Mouse (Mus musculus): ENCODE data around the gene Cfap77.

Gene Cfap77

DNA sequence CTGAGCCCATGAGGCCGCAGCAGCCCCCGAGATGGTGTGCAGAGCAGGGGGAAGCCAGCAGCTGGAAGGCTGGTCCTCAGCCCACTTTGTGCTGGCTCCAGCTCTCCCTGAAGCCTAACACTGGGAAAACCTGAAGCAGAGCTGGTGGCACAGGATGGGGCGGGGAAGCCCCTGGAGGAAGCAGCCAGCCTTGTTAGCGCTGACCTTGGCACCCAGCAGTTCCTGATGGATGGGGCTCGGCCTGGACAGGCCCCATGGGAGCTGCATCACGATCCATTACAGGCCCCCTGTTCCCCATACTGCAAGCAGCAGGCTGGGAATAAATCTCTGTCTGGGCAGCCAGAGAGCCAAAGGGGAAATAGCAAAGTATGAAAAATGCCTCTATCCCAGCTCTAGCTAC is 80.3 kb downstream of the Cfap77 start:
- no peak for TF ChIP-seq GATA4 (IDR thresholded peaks at IDR 0.05; ENCODE audit: insufficient replicate concordance, low read length)

DNA sequence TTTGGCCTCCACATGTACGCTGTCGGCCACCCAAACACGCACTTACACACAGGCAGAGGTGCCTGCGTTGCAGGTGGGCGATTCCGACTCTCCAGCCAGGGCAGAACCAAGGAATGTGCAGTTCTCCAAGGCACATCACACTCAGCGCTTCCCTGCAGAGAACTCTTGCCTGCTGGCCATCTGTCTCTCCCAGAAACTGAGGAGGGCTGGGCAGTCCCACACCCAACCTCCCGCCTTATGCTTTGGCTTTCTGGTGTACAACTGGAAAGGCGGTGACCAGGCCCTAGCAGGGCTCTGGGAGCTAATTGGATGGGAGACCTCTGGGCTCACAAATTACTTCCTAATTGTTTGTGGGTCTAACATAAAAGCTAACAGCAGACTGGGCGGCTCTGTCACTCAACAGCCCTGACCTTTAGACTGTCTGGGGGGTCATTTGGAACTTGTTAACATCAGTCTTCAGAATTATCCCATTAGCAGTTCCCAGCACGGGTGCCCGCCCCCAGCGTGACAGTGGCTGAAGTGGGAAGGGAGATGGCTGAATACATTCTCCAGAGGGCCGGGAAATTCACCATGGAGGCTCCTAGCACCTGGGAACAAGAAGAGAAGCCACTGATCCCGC is 80.9 kb downstream of the Cfap77 start:
- TF ChIP-seq GATA4 (IDR thresholded peaks at IDR 0.05; ENCODE audit: insufficient replicate concordance, low read length), result no peak

DNA sequence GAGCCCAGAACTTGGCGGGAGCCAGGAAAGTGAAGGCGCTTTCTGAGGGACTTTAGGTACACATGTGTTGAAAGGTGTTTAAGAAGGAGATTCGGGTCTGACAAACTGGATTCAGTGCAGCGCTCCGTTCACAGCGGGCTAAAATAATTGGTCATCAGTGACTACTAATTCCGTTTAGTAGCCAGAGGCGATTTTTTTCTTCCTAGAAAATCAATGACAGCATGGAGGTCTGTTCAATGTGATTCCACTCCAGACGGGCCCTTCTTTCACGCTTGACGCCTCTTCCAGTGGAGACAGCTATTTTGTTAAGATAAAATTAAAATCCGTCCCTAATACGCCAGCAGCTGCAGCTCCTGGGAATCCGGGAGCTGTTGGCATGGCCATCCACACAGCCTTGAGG is 84.4 kb downstream of the Cfap77 start:
- TF ChIP-seq GATA4 (IDR thresholded peaks at IDR 0.05; ENCODE audit: insufficient replicate concordance, low read length), result no peak

DNA sequence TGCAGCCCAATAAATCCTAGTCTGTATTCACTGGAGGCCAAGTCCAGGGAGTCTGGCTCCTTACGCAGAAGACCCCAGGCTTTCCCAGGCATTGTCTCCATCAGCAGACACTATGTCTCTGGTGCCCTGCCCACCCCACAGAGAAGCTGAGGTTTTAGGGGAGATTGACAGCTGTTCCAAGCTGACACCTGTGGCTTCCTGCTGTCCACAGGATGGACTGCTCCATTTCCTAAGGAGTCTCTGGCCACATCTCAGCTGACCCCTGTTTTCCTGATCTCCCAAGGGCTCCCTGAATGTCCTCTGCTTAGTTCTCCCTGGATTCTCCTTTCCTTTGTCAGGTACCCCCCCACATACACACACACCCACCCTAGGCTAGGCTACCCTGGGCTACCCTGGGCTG is 86.6 kb downstream of the Cfap77 start:
- no peak for TF ChIP-seq GATA4 (IDR thresholded peaks at IDR 0.05; ENCODE audit: insufficient replicate concordance, low read length)

DNA sequence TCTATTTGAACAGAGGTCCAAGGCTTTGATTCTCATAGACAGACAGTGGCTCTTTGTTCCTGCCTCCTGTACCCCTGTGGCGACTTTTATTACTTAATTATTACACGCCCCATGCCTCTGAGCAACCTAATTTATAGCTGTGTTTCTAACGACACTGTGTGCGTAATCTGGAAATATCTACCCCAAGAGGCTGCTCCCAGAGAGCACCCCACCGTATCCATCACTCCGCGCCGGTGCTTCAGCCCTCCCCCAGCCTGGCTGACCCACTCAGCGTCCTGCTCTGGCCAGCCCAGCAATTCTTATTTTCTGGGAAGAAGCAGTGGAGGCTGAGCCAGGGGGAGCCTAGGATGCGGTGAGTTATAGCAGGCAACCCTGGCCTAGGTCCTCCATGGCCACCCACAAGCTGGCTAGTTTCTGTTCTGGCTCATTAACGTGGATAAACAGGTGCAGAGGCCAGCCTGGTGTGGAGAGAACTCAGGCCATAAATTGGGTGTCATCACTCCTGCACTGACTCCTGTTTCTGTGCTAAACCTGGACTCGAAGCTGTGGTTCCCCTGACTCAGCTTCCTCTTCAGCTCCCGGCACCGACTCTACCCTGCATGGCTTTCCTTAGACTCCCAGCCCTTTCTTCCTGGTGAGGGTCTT is 88.6 kb downstream of the Cfap77 start:
- TF ChIP-seq GATA4 (IDR thresholded peaks at IDR 0.05; ENCODE audit: insufficient replicate concordance, low read length), result no peak

DNA sequence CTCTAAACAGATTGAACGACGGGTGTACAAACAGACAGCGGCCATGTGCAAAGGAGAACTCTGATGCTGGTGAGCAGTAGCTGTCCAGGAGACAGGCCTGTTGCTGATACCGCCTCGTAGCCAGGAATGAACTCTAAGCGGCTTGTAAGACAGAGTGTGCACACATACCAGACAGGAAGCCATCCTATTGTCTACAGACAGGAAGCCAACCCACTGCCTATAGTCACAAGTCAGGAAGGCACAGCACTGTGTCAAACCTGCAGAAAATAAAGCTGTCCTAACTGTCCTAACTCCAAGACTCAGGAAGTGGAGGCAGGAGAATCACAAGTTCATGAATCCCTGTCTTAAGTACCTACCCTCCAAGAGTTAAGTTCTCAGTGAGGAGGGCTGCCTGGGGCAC is 91.3 kb downstream of the Cfap77 start:
- TF ChIP-seq GATA4 (IDR thresholded peaks at IDR 0.05; ENCODE audit: insufficient replicate concordance, low read length), result no peak

DNA sequence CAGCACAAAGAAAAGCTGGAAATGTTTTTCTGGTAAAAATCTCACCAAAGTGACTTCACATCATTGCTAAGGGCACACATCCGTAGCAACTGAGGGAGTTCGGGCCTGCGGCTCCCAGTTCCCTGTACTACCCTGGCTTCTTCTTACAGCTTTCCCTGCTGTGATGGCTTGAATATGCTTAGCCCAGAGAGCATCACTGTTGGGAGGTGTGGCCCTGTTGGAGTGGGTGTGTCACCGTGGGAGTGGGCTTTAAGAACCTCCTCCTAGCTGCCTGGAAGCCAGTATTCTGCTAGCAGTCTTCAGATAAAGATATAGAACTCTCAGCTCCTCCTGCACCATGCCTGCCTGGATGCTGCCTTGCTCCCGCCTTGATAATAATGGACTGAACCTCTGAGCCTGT is 93.2 kb downstream of the Cfap77 start:
- TF ChIP-seq GATA4 (IDR thresholded peaks at IDR 0.05; ENCODE audit: insufficient replicate concordance, low read length), result no peak

DNA sequence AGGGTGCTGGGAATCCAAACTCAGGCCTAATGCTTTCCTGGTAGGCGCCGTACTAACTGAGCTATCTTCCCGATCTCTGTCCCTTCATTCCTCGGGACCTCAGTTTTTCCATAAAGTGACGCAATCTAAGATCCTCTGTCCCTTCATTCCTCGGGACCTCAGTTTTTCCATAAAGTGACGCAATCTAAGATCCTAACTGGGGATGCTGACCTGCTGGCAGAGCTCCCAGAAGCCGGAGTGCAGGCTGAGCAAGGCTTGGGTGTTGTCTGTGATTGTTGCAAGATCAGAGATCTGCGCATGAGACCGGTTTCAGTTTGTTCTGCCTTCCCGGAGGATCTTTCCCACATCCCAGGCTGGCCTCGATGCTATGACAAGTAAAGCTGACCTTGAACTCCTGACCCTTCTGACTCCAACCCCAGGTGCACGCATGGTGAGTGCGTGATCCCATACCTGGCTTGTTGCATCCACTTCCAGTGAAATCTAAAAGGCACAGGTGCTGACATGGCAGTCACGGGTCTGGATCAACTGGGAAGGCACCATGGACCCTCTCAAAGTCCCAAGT is 93.8 kb downstream of the Cfap77 start:
- no peak for TF ChIP-seq GATA4 (IDR thresholded peaks at IDR 0.05; ENCODE audit: insufficient replicate concordance, low read length)

DNA sequence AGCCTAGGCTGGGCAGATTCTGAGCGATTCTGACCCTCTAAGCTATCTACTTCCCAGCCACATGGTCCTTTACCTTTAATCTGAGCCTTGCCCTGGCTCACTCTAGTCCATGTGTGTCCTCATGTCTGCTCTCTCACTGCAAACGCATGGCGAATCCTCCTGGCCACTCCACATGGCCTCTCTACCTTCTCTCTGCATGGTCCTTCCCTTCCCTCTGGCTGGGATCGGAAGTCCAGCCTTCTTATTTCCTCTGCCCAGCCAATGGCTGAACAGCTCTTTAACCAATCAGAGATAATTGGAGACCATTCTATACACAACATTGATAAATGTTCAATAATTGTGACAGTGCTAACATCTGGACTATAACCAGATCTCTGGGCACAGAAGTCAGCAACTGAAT is 98.0 kb downstream of the Cfap77 start:
- TF ChIP-seq GATA4 (IDR thresholded peaks at IDR 0.05; ENCODE audit: insufficient replicate concordance, low read length), result no peak

DNA sequence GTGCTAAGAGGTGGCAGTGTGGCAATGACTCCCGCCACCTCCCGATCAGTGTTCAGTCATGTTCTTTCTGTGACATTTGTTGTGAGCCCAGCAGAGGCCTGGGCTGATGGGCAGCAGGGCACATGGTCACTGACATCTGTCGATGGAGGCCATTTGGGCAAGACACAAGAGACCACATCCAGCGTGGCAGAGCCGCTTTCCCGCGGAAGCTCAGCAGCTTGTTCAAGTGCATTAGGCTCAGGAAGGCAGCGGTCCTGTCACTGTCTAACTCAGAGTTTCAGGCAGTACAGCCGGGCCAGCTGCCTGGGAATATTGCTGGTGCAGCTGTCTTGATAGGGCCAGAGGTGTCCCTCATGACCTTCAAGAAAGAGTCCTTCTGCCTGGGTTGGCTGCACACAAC is 100.3 kb downstream of the Cfap77 start:
- no peak for TF ChIP-seq GATA4 (IDR thresholded peaks at IDR 0.05; ENCODE audit: insufficient replicate concordance, low read length)

DNA sequence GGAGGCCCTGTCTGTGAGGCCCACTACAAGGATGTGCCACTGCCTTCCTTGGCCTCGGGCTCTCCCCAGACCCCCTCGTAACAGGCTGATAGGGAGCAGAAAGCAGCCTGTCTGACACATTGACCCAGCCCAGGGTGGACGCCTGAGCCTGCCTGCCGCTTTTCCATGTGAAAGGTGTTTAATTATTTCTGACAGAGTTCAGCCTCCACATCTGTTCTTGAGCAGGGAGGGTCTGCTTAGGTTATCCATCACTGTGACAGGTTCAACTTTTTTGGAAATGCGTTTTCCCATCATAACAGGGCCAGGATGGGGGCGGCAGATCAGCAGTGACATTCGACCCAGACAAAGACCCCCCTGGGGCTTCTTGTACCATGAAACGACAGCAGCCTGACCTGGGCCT is 101.9 kb downstream of the Cfap77 start:
- no peak for TF ChIP-seq GATA4 (IDR thresholded peaks at IDR 0.05; ENCODE audit: insufficient replicate concordance, low read length)

DNA sequence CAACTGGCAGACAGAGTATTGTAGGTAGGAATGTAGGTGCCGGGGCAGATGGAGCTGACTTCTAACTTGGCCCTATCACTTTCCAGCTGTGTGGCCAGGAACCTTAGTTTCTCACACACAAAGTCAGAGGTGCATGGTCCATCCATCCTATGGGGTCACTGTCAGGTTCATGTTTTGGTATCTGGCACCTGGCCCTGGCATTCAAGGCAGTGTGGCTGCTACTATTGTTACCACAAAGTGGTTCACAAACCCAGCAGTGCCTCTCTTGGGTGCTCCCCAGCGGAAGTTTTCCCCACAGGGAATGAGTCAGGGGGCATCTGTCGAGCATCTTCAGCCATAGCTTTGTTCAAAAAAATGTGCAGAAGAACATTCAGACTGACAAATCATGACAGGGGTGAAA is 108.6 kb downstream of the Cfap77 start:
- no peak for TF ChIP-seq GATA4 (IDR thresholded peaks at IDR 0.05; ENCODE audit: insufficient replicate concordance, low read length)

DNA sequence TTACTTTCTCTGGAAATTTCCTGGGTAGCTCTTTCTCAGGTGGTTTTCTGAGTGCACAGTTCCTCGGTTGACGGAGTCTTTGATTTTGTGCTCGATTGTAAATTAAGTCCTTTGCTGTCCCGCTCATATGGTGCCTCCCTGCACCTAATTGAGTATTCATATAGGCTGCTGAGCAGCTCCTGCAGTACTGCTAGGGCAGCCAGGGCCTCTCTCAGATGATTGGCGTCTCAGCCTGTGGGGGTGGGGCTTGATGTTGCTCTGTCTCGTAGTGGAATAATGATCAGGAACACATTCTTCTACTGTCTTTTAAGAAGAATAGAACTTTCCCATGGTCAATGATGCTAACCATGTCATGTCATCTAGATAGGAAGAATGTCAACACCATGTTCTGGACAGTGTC is 109.5 kb downstream of the Cfap77 start:
- TF ChIP-seq GATA4 (IDR thresholded peaks at IDR 0.05; ENCODE audit: insufficient replicate concordance, low read length), result no peak

DNA sequence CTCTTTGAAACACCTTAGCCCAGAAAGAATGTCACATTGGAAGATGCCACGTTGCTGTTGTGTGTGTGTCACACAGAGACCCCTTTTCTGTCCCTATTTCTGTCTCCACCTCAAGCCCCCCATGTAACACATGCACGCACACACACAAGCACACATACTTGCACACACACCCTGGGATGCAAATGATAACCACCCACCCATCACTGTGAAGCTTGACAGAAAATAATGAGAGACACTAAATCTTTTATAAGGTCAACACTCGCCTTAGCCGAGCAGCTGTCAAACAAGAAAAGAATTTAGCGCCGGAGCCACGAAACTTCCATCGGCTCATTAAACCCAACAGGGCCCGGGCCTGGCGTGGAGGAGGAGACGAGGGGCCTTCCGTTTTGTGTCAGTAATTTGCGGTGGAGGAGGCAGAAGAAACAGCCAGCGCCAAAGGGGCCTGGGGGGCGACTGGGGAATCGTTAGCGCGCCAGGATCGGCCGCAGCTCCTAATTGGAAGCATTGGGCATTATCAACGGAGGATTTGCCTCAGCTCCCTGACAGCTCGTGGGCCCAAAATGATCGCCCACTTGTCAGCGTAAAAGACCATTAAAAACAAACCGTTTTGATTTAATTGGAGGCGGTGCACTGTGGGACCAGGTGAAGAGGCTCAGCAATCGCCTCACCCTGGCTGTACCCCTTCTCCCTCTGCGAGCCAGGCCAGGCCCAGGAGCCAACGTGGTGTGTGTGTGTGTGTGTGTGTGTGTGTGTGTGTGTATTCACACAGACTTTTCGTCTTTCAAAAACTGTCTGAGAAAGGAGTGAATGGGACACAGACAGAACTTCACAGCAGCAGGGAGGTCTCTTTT is 111.0 kb downstream of the Cfap77 start:
- no peak for TF ChIP-seq GATA4 (IDR thresholded peaks at IDR 0.05; ENCODE audit: insufficient replicate concordance, low read length)

DNA sequence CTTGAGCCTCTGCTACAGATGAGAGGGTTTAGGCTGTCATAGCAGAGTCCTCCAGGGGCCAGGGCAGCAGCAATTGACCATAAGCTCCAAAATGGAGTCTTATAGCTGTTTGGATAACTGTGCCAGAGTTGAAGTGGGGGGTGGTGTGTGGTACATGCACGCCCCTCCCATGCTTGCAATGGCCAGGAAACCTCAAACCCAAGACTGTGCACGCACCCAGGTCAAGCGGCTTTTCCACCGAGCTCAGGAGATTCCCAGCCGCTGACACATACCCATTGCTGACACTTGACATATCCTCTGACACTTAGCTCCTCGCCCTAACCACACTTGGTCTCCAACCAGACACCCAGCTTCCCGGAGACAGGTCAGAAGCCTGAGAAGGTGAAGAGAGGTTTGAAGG is 115.9 kb downstream of the Cfap77 start:
- no peak for TF ChIP-seq GATA4 (IDR thresholded peaks at IDR 0.05; ENCODE audit: insufficient replicate concordance, low read length)

DNA sequence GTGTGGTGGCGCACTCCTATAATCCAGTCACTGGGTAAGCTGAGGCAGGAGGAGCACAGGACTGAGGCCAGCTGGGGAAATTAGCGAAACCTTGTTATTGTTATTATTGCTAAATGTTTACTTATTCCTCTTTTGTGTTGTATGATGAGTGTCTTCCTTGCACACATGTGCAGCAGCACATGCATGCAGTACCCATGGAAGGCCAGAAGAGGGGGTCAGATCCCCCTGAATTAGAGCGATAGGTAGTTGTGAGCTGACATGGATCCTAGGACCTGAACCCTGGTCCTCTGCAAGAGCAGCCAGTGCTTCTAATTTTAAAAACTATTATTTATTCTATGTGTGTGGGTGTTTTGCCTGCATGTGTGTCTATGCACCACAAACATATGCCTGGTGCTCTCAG is 124.3 kb downstream of the Cfap77 start:
- no peak for TF ChIP-seq GATA4 (IDR thresholded peaks at IDR 0.05; ENCODE audit: insufficient replicate concordance, low read length)

Measured in liver, adult (tissue).